Mouse (Mus musculus) neural tube, embryonic 14.5 days (tissue): ENCODE results near the gene Dmrt1. TPM values are rescaled to one million over a fixed set of nuclear protein-coding genes. Genes with fewer than 3 reads are reported as not detected.

Source experiments
- ATAC-seq: fragments of 200-750 bp; cut with Nextera tagmentation; 2 replicates; pipeline ENCODE4 v1.8.0; 2017; ENCODE audit warnings: low read depth, mild to moderate bottlenecking, moderate TSS enrichment, moderate library complexity
- H3K27ac ChIP-seq: fragments of 300-500 bp; sonication (generic); 2 replicates; pipeline ENCODE4 v1.5.1; 2014; ENCODE audit warnings: low read depth, mild to moderate bottlenecking, control low read depth, low read length, moderate library complexity, mixed read lengths
- H3K27me3 ChIP-seq: fragments of 300-500 bp; sonication (generic); 2 replicates; pipeline ENCODE4 v1.6.1; 2014; ENCODE audit warnings: low read length; ENCODE audit not compliant: control insufficient read depth, insufficient read depth
- H3K36me3 ChIP-seq: fragments of 300-500 bp; sonication (generic); 2 replicates; pipeline ENCODE4 v1.6.1; 2014; ENCODE audit warnings: low read length, mixed read lengths; ENCODE audit not compliant: control insufficient read depth, insufficient read depth
- H3K4me1 ChIP-seq: fragments of 300-500 bp; sonication (generic); 2 replicates; pipeline ENCODE4 v1.6.1; 2014; ENCODE audit warnings: low read length; ENCODE audit not compliant: control insufficient read depth, insufficient read depth
- H3K4me2 ChIP-seq: fragments of 300-500 bp; sonication (generic); 2 replicates; pipeline ENCODE4 v1.6.1; 2014; ENCODE audit warnings: mild to moderate bottlenecking, low read depth, low read length, control low read depth
- H3K4me3 ChIP-seq: fragments of 300-500 bp; sonication (generic); 2 replicates; pipeline ENCODE4 v1.5.1; 2014; ENCODE audit warnings: low read depth, low read length, control low read depth, mixed read lengths
- H3K9ac ChIP-seq: fragments of 300-500 bp; sonication (generic); replicated peaks from 2 replicates; pipeline ENCODE4 v1.6.1; 2014; ENCODE audit warnings: low read depth, mild to moderate bottlenecking, control low read depth, low read length, mixed read lengths
- H3K9me3 ChIP-seq: fragments of 300-500 bp; sonication (generic); 2 replicates; pipeline ENCODE4 v1.6.1; 2016; ENCODE audit warnings: low read length; ENCODE audit not compliant: control insufficient read depth
- WGBS: fragments of 180-500 bp; shearing (Covaris S2); extraction: QIAGEN DNeasy Blood & Tissue Kit; methylation state at CpG from one replicate; pipeline ENCODE4 v1.1.7; 2014; 5-methylcytosine and 5-hydroxymethylcytosine counted together
- polyA plus RNA-seq: library from polyadenylated mRNA; unstranded; fragments of >200 nt; fragmentation: Nextera tagmentation; extraction: Ambion mirVana; gene quantifications from 2 replicates; pipeline ENCODE4 v1.2.1, GENCODE M21; 2014

Dmrt1 gene
- polyA plus RNA-seq, 1 experiment from 2014 or later: not detected

GRCm38 (mm10) chr19:25635622-25636244 lies 130.3 kb downstream of the Dmrt1 start:
- peak overlapping the region; percentile 53 for H3K4me2 ChIP-seq
- peak overlapping the region; percentile 26 for H3K4me3 ChIP-seq
- no peaks in the 10 kb centered on the region for H3K4me1 ChIP-seq
- 12% methylated on average over 22 of the region's 22 CpGs for WGBS
- no peak overlapping the region for H3K9ac ChIP-seq
- H3K9me3 ChIP-seq: no peaks in the 10 kb centered on the region
- H3K36me3 ChIP-seq: no peaks in the 10 kb centered on the region
- peak; percentile 90 for ATAC-seq
- no peak overlapping the region for H3K27ac ChIP-seq
- H3K27me3 ChIP-seq: no peaks in the 10 kb centered on the region

GRCm38 (mm10) chr19:25638766-25639361 lies 133.4 kb downstream of the Dmrt1 start:
- H3K4me2 ChIP-seq: no peak overlapping the region
- H3K36me3 ChIP-seq: no peaks in the 10 kb centered on the region
- 79% methylated on average over 11 of the region's 11 CpGs for WGBS
- ATAC-seq: no peak
- no peaks in the 10 kb centered on the region for H3K27me3 ChIP-seq
- no peak overlapping the region for H3K9ac ChIP-seq
- H3K4me1 ChIP-seq: no peaks in the 10 kb centered on the region
- H3K27ac ChIP-seq: no peak overlapping the region
- no peak overlapping the region for H3K4me3 ChIP-seq
- no peaks in the 10 kb centered on the region for H3K9me3 ChIP-seq

- WGBS: 87% methylated on average over 6 of the region's 6 CpGs
- ATAC-seq: no peak
- H3K9me3 ChIP-seq: no peaks in the 10 kb centered on the region
- H3K27ac ChIP-seq: no peak overlapping the region
- H3K4me3 ChIP-seq: no peak overlapping the region
- no peaks in the 10 kb centered on the region for H3K4me1 ChIP-seq
- H3K27me3 ChIP-seq: no peaks in the 10 kb centered on the region
- no peak overlapping the region for H3K4me2 ChIP-seq
- H3K9ac ChIP-seq: no peak overlapping the region
- no peaks in the 10 kb centered on the region for H3K36me3 ChIP-seq
Observed at GRCm38 (mm10) chr19:25641786-25642185, 136.4 kb downstream of the Dmrt1 start.

DNA sequence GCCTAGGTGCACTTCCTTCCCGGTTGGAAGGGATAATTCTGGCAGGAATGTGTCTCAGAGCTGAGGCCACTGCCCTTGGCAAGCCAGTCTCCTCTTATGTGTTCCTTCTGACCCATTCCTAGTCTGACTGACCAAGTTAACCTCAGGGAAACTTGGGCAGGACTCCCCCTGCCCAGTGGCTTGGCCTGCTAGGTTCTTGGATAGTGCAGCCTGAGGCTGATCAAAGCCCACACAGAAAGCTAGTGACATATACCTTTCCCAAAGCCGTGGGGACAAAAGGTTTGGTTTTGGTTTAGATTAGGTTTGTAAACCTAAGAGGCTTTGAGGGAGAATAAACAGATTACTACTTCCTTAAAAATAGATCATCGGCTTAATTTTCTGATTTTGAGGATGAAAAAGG lies 141.7 kb downstream of the Dmrt1 start:
- Histone ChIP-seq H3K9ac (no peak overlapping the region), H3K9me3 (no peaks in the 10 kb centered on the region), H3K4me1 (no peaks in the 10 kb centered on the region), H3K27ac (no peak overlapping the region), H3K4me2 (no peak overlapping the region), H3K4me3 (no peak overlapping the region), H3K36me3 (no peaks in the 10 kb centered on the region), H3K27me3 (no peaks in the 10 kb centered on the region)
- WGBS: 79% methylated on average over 3 of the region's 3 CpGs
- no peak for ATAC-seq

DNA sequence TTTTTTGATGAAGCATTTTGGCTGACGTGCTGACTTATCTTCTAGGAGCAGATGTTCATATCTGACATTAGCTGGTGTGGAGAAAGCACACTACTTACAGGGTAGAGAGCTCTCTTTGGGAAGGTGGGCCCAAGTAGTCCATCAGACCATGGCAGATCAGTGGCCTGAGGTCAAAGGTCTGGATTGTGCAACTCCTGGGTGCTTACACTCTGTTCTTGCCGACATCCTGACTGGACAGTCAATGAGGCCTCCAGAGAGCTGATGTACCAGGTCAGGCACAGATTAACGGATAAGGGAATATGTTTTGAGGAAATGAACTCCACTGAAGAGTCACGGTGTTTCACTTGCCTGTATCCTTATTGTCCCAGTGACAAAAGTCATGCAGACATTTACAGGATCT lies 143.3 kb downstream of the Dmrt1 start:
- Histone ChIP-seq H3K9me3 (no peaks in the 10 kb centered on the region), H3K4me2 (no peak overlapping the region), H3K4me1 (no peaks in the 10 kb centered on the region), H3K27me3 (no peaks in the 10 kb centered on the region), H3K36me3 (no peaks in the 10 kb centered on the region), H3K4me3 (no peak overlapping the region), H3K9ac (no peak overlapping the region), H3K27ac (no peak overlapping the region)
- ATAC-seq: no peak
- 79% methylated on average over 4 of the region's 4 CpGs for WGBS

- Histone ChIP-seq H3K4me2 (no peak overlapping the region), H3K4me1 (no peaks in the 10 kb centered on the region), H3K27me3 (no peaks in the 10 kb centered on the region), H3K27ac (no peak overlapping the region), H3K9ac (no peak overlapping the region), H3K4me3 (no peak overlapping the region), H3K36me3 (no peaks in the 10 kb centered on the region), H3K9me3 (no peaks in the 10 kb centered on the region)
- WGBS: 80% methylated on average over 10 of the region's 10 CpGs
- ATAC-seq: no peak
Observed at GRCm38 (mm10) chr19:25650474-25650873, 145.1 kb downstream of the Dmrt1 start.

DNA sequence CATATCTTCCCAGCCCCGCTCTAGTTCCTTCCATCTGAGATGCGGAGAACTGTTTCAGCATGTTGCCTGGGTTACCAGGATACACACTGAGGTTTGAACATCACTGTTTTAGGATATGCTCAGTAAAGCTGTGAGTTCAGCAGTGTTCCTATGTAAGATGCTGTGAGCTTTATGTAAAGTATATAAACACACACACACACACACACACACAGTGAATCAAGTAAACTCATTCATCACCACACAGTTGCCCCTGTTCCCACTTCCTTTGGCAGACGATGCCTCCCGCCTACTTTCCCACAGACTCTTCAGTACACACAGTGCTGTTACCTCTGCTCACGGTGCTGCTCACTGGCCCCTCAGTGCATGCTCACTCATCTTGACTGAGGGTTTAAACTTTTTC lies 147.1 kb downstream of the Dmrt1 start:
- Histone ChIP-seq H3K27me3 (no peaks in the 10 kb centered on the region), H3K9ac (no peak overlapping the region), H3K4me2 (no peak overlapping the region), H3K9me3 (no peaks in the 10 kb centered on the region), H3K36me3 (no peaks in the 10 kb centered on the region), H3K27ac (no peak overlapping the region), H3K4me1 (no peaks in the 10 kb centered on the region), H3K4me3 (no peak overlapping the region)
- whole genome bisulfite sequencing: 74% methylated on average over 5 of the region's 5 CpGs
- ATAC-seq: no peak

Other genes with a start within 250 kb of the Dmrt1 start
- gene Dmrt3, start 104.7 kb downstream of the Dmrt1 start, polyA plus RNA-seq: 2.6 TPM in 2 replicates
- gene Dmrt2, start 166.8 kb downstream of the Dmrt1 start, polyA plus RNA-seq: 0.13 and 0.22 TPM in 2 replicates